Mouse (Mus musculus) embryonic facial prominence, embryonic 11.5 days (tissue): ENCODE results near the gene Ppat. TPM values are rescaled to one million over a fixed set of nuclear protein-coding genes. Genes with fewer than 3 reads are reported as not detected.
A peak's percentile ranks its signal among the peaks of the same experiment; 100 is the strongest.

Experiments
- ATAC-seq: fragments of 200-750 bp; cut with Nextera tagmentation; replicated peaks from 2 replicates; pipeline ENCODE4 v1.8.0; 2017; ENCODE audit warnings: low read depth; ENCODE audit not compliant: insufficient number of reproducible peaks, low FRiP score, low TSS enrichment
- DNase-seq: peaks from one replicate; pipeline ENCODE4 v3.0.0-alpha.2; 2015; ENCODE audit warnings: low spot score
- H3K27ac ChIP-seq: fragments of 300-500 bp; sonication (generic); replicated peaks from 2 replicates; pipeline ENCODE4 v1.5.1; 2014; ENCODE audit warnings: mild to moderate bottlenecking, low read depth, low read length, control low read depth
- H3K27me3 ChIP-seq: fragments of 300-500 bp; sonication (generic); 2 replicates; pipeline ENCODE4 v1.6.1; 2014; ENCODE audit warnings: mild to moderate bottlenecking, low read length, moderate library complexity, mixed read lengths; ENCODE audit not compliant: control insufficient read depth, insufficient read depth
- H3K36me3 ChIP-seq: fragments of 300-500 bp; sonication (generic); replicated peaks from 2 replicates; pipeline ENCODE4 v1.6.1; 2014; ENCODE audit warnings: low read depth, mild to moderate bottlenecking, low read length, moderate library complexity, mixed read lengths; ENCODE audit not compliant: control insufficient read depth, insufficient read depth
- H3K4me1 ChIP-seq: fragments of 300-500 bp; sonication (generic); 2 replicates; pipeline ENCODE4 v1.6.1; 2014; ENCODE audit warnings: low read length, mixed read lengths; ENCODE audit not compliant: control insufficient read depth, insufficient read depth
- H3K4me2 ChIP-seq: fragments of 300-500 bp; sonication (generic); 2 replicates; pipeline ENCODE4 v1.6.1; 2014; ENCODE audit warnings: low read depth, mild to moderate bottlenecking, control low read depth, low read length, moderate library complexity
- H3K4me3 ChIP-seq: fragments of 300-500 bp; sonication (generic); 2 replicates; pipeline ENCODE4 v1.5.1; 2014; ENCODE audit warnings: low read depth, low read length, control low read depth
- H3K9ac ChIP-seq: fragments of 300-500 bp; sonication (generic); replicated peaks from 2 replicates; pipeline ENCODE4 v1.6.1; 2014; ENCODE audit warnings: mild to moderate bottlenecking, control low read depth, low read length
- H3K9me3 ChIP-seq: fragments of 300-500 bp; sonication (generic); replicated peaks from 2 replicates; pipeline ENCODE4 v1.6.1; 2016; ENCODE audit warnings: mild to moderate bottlenecking, low read length, inconsistent platforms, mixed read lengths; ENCODE audit not compliant: control insufficient read depth
- WGBS: fragments of 180-500 bp; shearing (Covaris S2); extraction: QIAGEN DNeasy Blood & Tissue Kit; methylation state at CpG from one replicate; pipeline ENCODE4 v1.1.7; 2014; 5-methylcytosine and 5-hydroxymethylcytosine counted together
- polyA plus RNA-seq: library from polyadenylated mRNA; unstranded; fragments of >200 nt; fragmentation: Nextera tagmentation; extraction: Ambion mirVana; gene quantifications from 2 replicates; pipeline ENCODE4 v1.2.1, GENCODE M21; 2014

Ppat gene
- polyA plus RNA-seq, 1 experiment from 2014 or later = 49.6 TPM

DNA sequence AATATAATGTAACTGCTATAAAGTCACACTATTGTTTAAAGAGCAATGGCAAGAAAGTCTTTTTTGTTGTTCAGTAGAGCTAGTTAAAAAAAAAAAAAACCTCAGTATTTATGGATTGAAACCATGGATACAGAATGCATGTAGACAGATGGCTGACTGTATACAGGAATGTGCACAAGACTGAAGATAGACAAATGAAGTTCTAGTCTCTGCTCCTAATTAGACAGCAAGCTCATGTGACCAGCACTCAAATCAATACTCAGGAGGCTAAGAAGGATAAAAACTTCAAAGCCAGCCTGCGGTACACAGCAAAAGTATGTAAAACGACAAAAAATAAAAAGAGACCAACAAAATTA is 5.7 kb downstream of the Ppat start:
- H3K36me3 ChIP-seq = no peaks in the 10 kb centered on the region

DNA sequence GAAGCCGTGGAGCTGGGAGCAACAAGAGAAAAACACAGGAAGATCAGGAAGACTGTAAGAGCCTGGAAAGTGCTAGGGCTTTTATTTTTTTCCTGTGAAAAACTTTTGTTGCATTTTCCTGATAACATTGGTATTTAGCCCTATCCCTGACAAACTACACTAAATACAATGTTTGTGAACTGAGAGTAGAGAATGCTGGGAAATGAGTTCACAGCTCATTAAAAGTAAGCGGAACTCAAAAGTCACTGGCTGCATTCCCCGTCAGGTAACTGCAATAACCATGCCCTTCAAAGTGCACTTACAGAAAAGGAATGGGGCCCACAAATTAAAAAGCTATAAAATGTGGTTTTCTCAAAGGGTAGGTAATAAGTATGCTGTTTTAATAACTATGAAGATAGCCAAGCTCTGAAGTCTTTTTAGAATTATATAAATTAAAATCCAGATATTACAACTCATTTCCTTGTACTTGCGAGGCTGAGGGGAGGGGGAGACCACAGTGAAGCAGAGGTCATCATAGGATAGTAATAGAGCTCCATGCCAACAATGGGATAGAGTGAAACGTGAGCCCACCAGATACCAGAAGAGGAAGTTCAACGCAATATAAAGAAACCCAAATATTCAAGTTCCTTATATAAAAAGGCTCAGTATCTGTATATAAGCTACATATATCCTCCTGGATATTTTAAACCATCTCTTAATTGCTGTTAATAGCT is 6.3 kb downstream of the Ppat start:
- Histone ChIP-seq H3K27me3 (no peaks in the 10 kb centered on the region), H3K27ac (no peak overlapping the region), H3K9me3 (no peaks in the 10 kb centered on the region), H3K9ac (no peak overlapping the region), H3K36me3 (no peaks in the 10 kb centered on the region), H3K4me2 (no peak overlapping the region), H3K4me3 (no peak overlapping the region), H3K4me1 (no peaks in the 10 kb centered on the region)
- no peak for ATAC-seq
- 76% methylated on average over 6 of the region's 6 CpGs for WGBS
- no peak for DNase-seq

More for the DNA sequence above, 5.7 kb downstream of the Ppat start:
- H3K27ac ChIP-seq = no peak overlapping the region
- H3K4me2 ChIP-seq = no peak overlapping the region
- 77% methylated on average over 2 of the region's 2 CpGs for WGBS
- no peaks in the 10 kb centered on the region for H3K4me1 ChIP-seq
- no peak for DNase-seq
- H3K9me3 ChIP-seq = no peaks in the 10 kb centered on the region
- H3K27me3 ChIP-seq = no peaks in the 10 kb centered on the region
- no peak for ATAC-seq
- H3K4me3 ChIP-seq = no peak overlapping the region
- H3K9ac ChIP-seq = no peak overlapping the region

DNA sequence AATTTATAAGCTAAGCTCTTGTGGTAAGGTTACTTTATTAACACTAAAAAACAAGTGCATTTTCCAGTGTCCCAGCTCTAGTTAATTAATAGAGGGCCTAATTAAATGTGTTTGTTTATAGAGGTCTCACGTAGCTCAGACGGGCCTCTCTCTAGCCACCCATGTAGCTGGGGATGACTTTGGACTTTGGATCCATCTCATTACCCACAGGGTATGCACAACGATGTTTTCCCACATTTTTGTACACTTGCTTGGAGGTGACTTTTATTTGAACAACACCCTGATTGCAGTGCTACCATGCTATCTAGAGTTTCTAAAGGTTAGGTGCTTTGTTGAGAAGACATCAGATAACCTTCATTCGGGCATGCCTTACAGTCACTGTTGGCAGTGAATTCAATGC is 8.9 kb downstream of the Ppat start:
- Histone ChIP-seq H3K36me3 (no peaks in the 10 kb centered on the region), H3K4me3 (no peak overlapping the region), H3K9me3 (no peaks in the 10 kb centered on the region), H3K9ac (no peak overlapping the region), H3K4me1 (no peaks in the 10 kb centered on the region), H3K27me3 (no peaks in the 10 kb centered on the region), H3K27ac (no peak overlapping the region), H3K4me2 (no peak overlapping the region)
- 93% methylated on average over 4 of the region's 4 CpGs for WGBS
- DNase-seq (no peak), ATAC-seq (no peak)

DNA sequence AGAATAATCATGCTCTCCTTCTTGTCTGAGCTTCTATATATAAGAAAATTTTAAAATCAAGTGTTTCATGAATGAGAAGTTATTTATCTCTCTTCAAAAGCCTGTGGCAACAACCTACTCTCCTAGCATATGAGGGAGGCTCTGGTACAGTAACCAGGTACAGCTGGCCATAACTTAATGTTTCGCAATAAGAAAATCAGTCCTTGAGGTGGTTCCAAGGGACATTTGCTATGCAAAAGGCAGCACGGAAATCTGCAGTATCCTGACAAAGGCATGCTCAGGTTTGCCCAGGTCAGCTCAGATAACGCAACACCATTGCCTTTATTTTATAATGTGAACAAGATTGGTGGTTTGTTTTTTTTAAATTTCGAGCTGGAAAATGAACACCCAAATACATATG is 9.4 kb downstream of the Ppat start:
- no peak overlapping the region for H3K27ac ChIP-seq
- no peaks in the 10 kb centered on the region for H3K4me1 ChIP-seq
- ATAC-seq (no peak), DNase-seq (no peak)
- H3K9ac ChIP-seq = no peak overlapping the region
- H3K4me3 ChIP-seq = no peak overlapping the region
- 89% methylated on average over 4 of the region's 4 CpGs for WGBS
- no peaks in the 10 kb centered on the region for H3K36me3 ChIP-seq
- no peaks in the 10 kb centered on the region for H3K27me3 ChIP-seq
- no peaks in the 10 kb centered on the region for H3K9me3 ChIP-seq
- no peak overlapping the region for H3K4me2 ChIP-seq

DNA sequence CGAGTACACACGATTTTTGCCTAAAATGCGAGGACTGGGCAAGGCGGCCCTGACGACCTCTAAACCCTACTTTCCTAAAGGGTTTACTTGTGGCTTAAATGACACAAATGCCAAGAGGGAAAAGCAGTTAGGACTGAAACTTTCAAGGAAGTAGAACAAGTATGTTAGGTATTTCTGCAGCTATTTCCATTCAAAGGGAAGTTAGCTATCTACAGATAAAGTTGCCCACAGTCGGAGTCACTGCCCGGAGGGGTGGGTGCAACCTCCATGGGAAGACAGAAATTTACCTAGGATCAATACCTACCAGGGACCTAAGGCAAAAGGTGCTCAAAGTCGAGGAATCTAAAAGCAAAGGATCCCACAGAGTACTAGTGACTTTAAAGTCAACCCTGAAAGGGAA is 11.7 kb downstream of the Ppat start:
- H3K9me3 ChIP-seq = no peaks in the 10 kb centered on the region
- ATAC-seq (no peak), DNase-seq (no peak)
- H3K27me3 ChIP-seq = no peaks in the 10 kb centered on the region
- H3K27ac ChIP-seq = no peak overlapping the region
- H3K9ac ChIP-seq = no peak overlapping the region
- 93% methylated on average over 8 of the region's 8 CpGs for WGBS
- no peak overlapping the region for H3K4me2 ChIP-seq
- no peak overlapping the region for H3K4me3 ChIP-seq
- H3K36me3 ChIP-seq = no peaks in the 10 kb centered on the region
- H3K4me1 ChIP-seq = no peaks in the 10 kb centered on the region

DNA sequence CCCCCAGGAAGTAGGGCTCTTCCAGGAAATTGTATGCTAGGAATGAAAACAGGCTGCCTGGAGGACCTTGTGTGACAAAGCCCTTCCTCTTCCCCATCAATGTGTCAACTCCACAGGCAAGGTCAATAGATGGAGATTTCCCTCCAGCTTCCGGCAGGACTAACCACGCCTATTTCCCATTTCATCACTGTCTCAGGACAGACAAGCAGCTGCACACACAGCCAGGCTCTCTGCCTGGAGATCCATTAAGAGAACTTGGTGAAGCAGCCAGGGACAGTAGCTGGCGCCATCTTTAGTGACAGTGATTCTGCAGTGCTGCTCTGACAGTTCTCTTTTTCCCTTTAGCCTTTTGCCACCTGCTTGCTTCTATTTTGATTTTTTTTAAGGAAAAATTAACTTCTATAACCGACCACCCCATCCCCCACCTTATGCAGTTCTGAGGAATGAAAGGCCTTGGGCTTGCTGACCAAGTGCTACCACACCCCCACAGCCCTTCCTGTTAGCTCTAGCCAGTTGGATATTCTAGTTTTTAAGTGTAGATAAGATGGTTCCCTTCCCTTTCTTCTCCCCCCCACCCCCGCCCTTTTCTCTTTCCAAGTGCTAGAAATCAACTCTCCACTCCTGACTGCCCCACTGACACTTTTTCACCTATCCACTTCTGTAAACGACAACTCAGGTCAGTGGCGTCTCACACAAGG is 22.0 kb downstream of the Ppat start:
- H3K27ac ChIP-seq = no peak overlapping the region
- no peak overlapping the region for H3K4me2 ChIP-seq
- WGBS = 75% methylated on average over 7 of the region's 7 CpGs
- no peaks in the 10 kb centered on the region for H3K27me3 ChIP-seq
- no peaks in the 10 kb centered on the region for H3K9me3 ChIP-seq
- H3K4me3 ChIP-seq = no peak overlapping the region
- H3K9ac ChIP-seq = no peak overlapping the region
- peaks cover 3% of the 10 kb centered on the region; the same call in 1 of the 2 replicates for H3K4me1 ChIP-seq
- H3K36me3 ChIP-seq = peaks cover 3% of the 10 kb centered on the region; the same call in 1 of the 2 replicates
- no peak for ATAC-seq
- DNase-seq = peak; percentile 13

DNA sequence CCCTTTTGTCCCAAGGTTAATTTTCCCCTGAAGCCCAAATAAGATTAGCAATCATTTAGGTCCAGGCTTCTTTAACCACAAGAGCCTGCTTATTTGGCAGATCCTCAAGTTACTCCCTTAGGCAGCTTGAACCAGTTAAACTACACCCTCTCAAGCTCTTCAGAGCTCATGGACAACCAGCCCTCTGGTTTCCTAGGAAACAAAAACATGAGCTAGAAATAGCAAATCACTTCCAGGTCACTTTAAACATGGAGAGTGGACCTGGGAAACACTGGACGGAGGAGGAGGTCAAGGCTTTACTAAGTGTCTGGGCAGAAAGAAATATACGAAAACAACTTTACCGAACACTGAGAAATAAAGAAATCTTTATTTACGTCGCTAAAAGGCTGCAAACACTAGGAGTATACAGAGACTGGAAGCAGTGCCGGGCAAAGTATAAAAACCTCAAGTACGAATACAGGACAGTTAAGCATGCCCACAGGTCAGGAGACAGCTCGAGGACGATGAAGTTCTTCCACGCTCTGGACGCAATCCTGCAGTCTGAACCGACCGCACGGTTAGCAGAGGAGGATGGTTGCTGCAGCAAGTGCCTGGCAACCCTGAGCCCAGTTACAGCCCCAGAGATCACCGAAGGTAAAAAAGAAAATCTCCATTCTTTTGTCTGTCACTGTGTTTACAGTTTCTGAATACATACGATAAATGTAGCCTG is 23.1 kb downstream of the Ppat start:
- no peak overlapping the region for H3K27ac ChIP-seq
- no peaks in the 10 kb centered on the region for H3K27me3 ChIP-seq
- ATAC-seq (peak; percentile 52; the same call in 1 of the 2 replicates), DNase-seq (peak; percentile 81)
- H3K9me3 ChIP-seq = no peaks in the 10 kb centered on the region
- peaks cover 3% of the 10 kb centered on the region; the same call in 1 of the 2 replicates for H3K36me3 ChIP-seq
- no peak overlapping the region for H3K4me3 ChIP-seq
- WGBS = 60% methylated on average over 16 of the region's 16 CpGs
- no peak overlapping the region for H3K4me2 ChIP-seq
- H3K4me1 ChIP-seq = peaks cover 3% of the 10 kb centered on the region; the same call in 1 of the 2 replicates
- H3K9ac ChIP-seq = no peak overlapping the region

DNA sequence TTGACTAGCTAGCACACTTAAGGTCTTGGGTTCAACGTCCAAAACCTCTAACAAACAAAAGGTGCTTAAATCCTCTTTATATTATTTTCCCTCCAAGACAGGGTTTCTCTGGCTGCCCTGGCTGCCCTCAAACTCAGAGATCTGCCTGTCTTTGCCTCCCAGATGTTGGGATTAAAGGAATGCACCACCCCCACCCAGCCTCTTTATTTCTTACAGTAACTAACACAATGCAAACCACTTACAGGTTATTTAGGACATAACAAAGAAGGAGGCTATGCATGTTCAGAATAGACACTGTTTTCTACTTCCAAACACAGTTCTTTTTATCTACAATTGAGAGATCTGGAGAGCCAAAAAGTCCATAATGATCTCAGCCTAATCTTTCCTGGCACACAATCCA is 27.1 kb downstream of the Ppat start:
- H3K36me3 ChIP-seq = peaks cover 6% of the 10 kb centered on the region
- no peak overlapping the region for H3K4me3 ChIP-seq
- no peak overlapping the region for H3K9ac ChIP-seq
- peaks cover 3% of the 10 kb centered on the region; the same call in 1 of the 2 replicates for H3K4me1 ChIP-seq
- no peaks in the 10 kb centered on the region for H3K27me3 ChIP-seq
- DNase-seq (no peak), ATAC-seq (no peak)
- WGBS = 79% methylated on average over 1 of the region's 1 CpGs
- H3K4me2 ChIP-seq = no peak overlapping the region
- H3K9me3 ChIP-seq = no peaks in the 10 kb centered on the region
- H3K27ac ChIP-seq = no peak overlapping the region
